Mouse (Mus musculus) midbrain, embryonic 11.5 days (tissue): ENCODE data around the gene Igf2bp2. TPM values are rescaled to one million over a fixed set of nuclear protein-coding genes. Genes with fewer than 3 reads are reported as not detected.

Experiments
- ATAC-seq: fragments of 200-750 bp; cut with Nextera tagmentation; 2 replicates; pipeline ENCODE4 v1.8.0; 2017; ENCODE audit warnings: moderate TSS enrichment, moderate library complexity; ENCODE audit not compliant: low FRiP score
- DNase-seq: peaks from one replicate; pipeline ENCODE4 v3.0.0; 2015; ENCODE audit warnings: low spot score; ENCODE audit errors: missing footprints
- H3K27ac ChIP-seq: fragments of 300-500 bp; sonication (generic); 2 replicates; pipeline ENCODE4 v1.5.1; 2014; ENCODE audit warnings: low read depth, low read length
- H3K27me3 ChIP-seq: fragments of 300-500 bp; sonication (generic); 2 replicates; pipeline ENCODE4 v1.6.1; 2014; ENCODE audit warnings: mild to moderate bottlenecking, low read length, moderate library complexity, mixed read lengths; ENCODE audit not compliant: control insufficient read depth, insufficient read depth
- H3K36me3 ChIP-seq: fragments of 300-500 bp; sonication (generic); 2 replicates; pipeline ENCODE4 v1.6.1; 2014; ENCODE audit warnings: mild to moderate bottlenecking, low read length, moderate library complexity, mixed read lengths; ENCODE audit not compliant: control insufficient read depth, insufficient read depth
- H3K4me1 ChIP-seq: fragments of 300-500 bp; sonication (generic); 2 replicates; pipeline ENCODE4 v1.6.1; 2014; ENCODE audit warnings: low read length; ENCODE audit not compliant: control insufficient read depth, insufficient read depth
- H3K4me2 ChIP-seq: fragments of 300-500 bp; sonication (generic); 2 replicates; pipeline ENCODE4 v1.6.1; 2014; ENCODE audit warnings: mild to moderate bottlenecking, moderate library complexity
- H3K4me3 ChIP-seq: fragments of 300-500 bp; sonication (generic); 2 replicates; pipeline ENCODE4 v1.5.1; 2014; ENCODE audit warnings: low read depth, low read length
- H3K9ac ChIP-seq: fragments of 300-500 bp; sonication (generic); 2 replicates; pipeline ENCODE4 v1.6.1; 2014; ENCODE audit warnings: low read length
- H3K9me3 ChIP-seq: fragments of 300-500 bp; sonication (generic); 2 replicates; pipeline ENCODE4 v1.6.1; 2016; ENCODE audit warnings: low read length; ENCODE audit not compliant: control insufficient read depth
- WGBS: fragments of 180-500 bp; shearing (Covaris S2); extraction: QIAGEN DNeasy Blood & Tissue Kit; methylation state at CpG from one replicate; pipeline ENCODE4 v1.1.7; 2014; 5-methylcytosine and 5-hydroxymethylcytosine counted together
- polyA plus RNA-seq: library from polyadenylated mRNA; unstranded; fragments of >200 nt; fragmentation: Nextera tagmentation; extraction: Ambion mirVana; gene quantifications from 2 replicates; pipeline ENCODE4 v1.2.1, GENCODE M21; 2014

Igf2bp2 gene
- polyA plus RNA-seq, 1 experiment from 2014 or later, result 108 TPM

GRCm38 (mm10) chr16:22009099-22009584 lies 154.0 kb downstream of the Igf2bp2 start, which contains the start of gene Senp2:
Gene Senp2, plus strand, starts transcription at chr16:22009484.
- Histone ChIP-seq H3K4me2 (peak within 1 kb of the TSS; percentile 79), H3K4me3 (peak within 1 kb of the TSS; percentile 96), H3K4me1 (peaks cover 9% of the 10 kb centered on the region), H3K9ac (peak within 1 kb of the TSS; percentile 91), H3K27ac (peak within 1 kb of the TSS; percentile 40; the same call in 1 of the 2 replicates), H3K36me3 (no peaks in the 10 kb centered on the region), H3K27me3 (no peaks in the 10 kb centered on the region), H3K9me3 (no peaks in the 10 kb centered on the region)
- under 1% methylated on average over 39 of the region's 45 CpGs for WGBS
- ATAC-seq, result peak; percentile 99
- DNase-seq, result peak; percentile 100

Other genes with a start within 250 kb of the Igf2bp2 start
- gene Tmem41a, start 215.7 kb downstream of the Igf2bp2 start, polyA plus RNA-seq, result 31.4 and 32.7 TPM in 2 replicates
- 0.05 and 0.12 TPM in 2 replicates for gene Liph, start 167.6 kb downstream of the Igf2bp2 start, polyA plus RNA-seq
- gene Senp2, start 153.8 kb downstream of the Igf2bp2 start, polyA plus RNA-seq, result 62.8 and 73.1 TPM in 2 replicates
- gene Tra2b, start 102.7 kb upstream of the Igf2bp2 start, polyA plus RNA-seq, result 473 and 513 TPM in 2 replicates